Mouse (Mus musculus) midbrain, postnatal 0 days (tissue): ENCODE data around the gene 4931422A03Rik. TPM values are rescaled to one million over a fixed set of nuclear protein-coding genes. Genes with fewer than 3 reads are reported as not detected.

ENCODE experiments used
- ATAC-seq: fragments of 200-750 bp; cut with Nextera tagmentation; 2 replicates; pipeline ENCODE4 v1.8.0; 2017; ENCODE audit warnings: moderate number of reproducible peaks, mild to moderate bottlenecking, moderate TSS enrichment, moderate library complexity; ENCODE audit not compliant: low FRiP score
- DNase-seq: peaks from one replicate; pipeline ENCODE4 v3.0.0-alpha.2; 2015; ENCODE audit warnings: low spot score
- H3K27ac ChIP-seq: fragments of 300-500 bp; sonication (generic); 2 replicates; pipeline ENCODE4 v1.5.1; 2014; ENCODE audit warnings: low read depth, mild to moderate bottlenecking, low read length, mixed read lengths
- H3K27me3 ChIP-seq: fragments of 300-500 bp; sonication (generic); 2 replicates; pipeline ENCODE4 v1.6.1; 2014; ENCODE audit warnings: low read length, control low read depth, mixed read lengths; ENCODE audit not compliant: insufficient read depth
- H3K36me3 ChIP-seq: fragments of 300-500 bp; sonication (generic); 2 replicates; pipeline ENCODE4 v1.6.1; 2014; ENCODE audit warnings: low read length, control low read depth, mixed read lengths; ENCODE audit not compliant: insufficient read depth
- H3K4me1 ChIP-seq: fragments of 300-500 bp; sonication (generic); 2 replicates; pipeline ENCODE4 v1.6.1; 2014; ENCODE audit warnings: mild to moderate bottlenecking, control low read depth, antibody characterized with exemption, low read length, mixed read lengths; ENCODE audit not compliant: insufficient read depth
- H3K4me2 ChIP-seq: fragments of 300-500 bp; sonication (generic); 2 replicates; pipeline ENCODE4 v1.6.1; 2014; ENCODE audit warnings: low read depth, mild to moderate bottlenecking, low read length, mixed read lengths; ENCODE audit not compliant: poor library complexity, severe bottlenecking
- H3K4me3 ChIP-seq: fragments of 300-500 bp; sonication (generic); 2 replicates; pipeline ENCODE4 v1.5.1; 2014; ENCODE audit warnings: low read depth, mild to moderate bottlenecking, low read length, moderate library complexity
- H3K9ac ChIP-seq: fragments of 300-500 bp; sonication (generic); replicated peaks from 2 replicates; pipeline ENCODE4 v1.6.1; 2014; ENCODE audit warnings: mild to moderate bottlenecking, low read length, moderate library complexity, mixed read lengths; ENCODE audit not compliant: poor library complexity, severe bottlenecking
- H3K9me3 ChIP-seq: fragments of 300-500 bp; sonication (generic); 2 replicates; pipeline ENCODE4 v1.6.1; 2016; ENCODE audit warnings: low read length, control low read depth
- CTCF ChIP-seq: IDR thresholded peaks from 2 replicates; pipeline ENCODE4 v1.5.1; 2016; ENCODE audit warnings: antibody characterized with exemption, mild to moderate bottlenecking
- WGBS: fragments of 180-500 bp; shearing (Covaris S2); extraction: QIAGEN DNeasy Blood & Tissue Kit; methylation state at CpG from one replicate; pipeline ENCODE4 v1.1.7; 2014; 5-methylcytosine and 5-hydroxymethylcytosine counted together
- polyA plus RNA-seq: library from polyadenylated mRNA; unstranded; fragments of >200 nt; fragmentation: Nextera tagmentation; extraction: Ambion mirVana; gene quantifications from 2 replicates; pipeline ENCODE4 v1.2.1, GENCODE M21; 2015
- total RNA-seq: library from RNA; depleted of rRNA; stranded (reverse); fragments of >200 nt; gene quantifications from 2 replicates; pipeline ENCODE4 v1.2.3, GENCODE M21; 2014

The 4931422A03Rik gene
- total and polyA plus RNA-seq, 2 experiments from 2014 or later: 2.8 TPM; not detected in 1

DNA sequence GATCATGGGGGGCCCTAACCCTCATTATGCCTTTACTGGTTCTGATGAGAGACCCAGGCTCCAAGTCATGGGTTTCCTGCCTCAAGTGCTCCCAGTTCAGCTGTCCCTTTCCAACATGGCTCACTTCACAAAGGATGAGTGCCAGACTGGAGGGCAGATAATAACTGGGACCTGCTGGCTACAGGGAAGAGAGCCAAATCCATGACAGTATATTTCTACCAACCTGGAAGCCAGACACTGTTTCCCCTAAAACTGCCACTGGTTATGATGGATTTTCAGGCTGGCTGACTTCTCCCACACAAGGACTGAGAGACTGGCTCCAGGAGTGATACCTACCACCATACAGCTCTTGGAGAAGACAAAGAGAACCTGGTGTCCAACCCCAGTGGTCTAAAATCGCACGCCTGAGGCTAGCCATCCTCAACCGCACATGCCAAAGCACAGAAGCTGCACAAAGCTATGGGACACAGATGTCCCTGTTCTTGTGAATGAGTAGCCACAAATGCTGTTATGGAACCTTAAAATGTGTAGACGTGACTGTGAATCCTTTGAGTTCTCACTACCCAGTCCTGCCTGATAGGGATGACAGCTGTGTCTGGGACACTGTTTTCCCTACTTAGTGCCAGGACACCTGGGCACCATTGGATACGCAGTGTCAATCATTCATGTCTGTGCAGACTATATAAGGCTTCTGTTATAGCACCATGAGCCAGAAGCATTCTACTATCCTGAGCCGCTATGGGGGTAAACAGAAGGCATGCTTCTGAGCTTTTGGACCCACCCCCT, 74.9 kb downstream of the 4931422A03Rik start:
- ATAC-seq (no peak), DNase-seq (peak; percentile 60)
- no peak overlapping the region for H3K9ac ChIP-seq
- no peaks in the 10 kb centered on the region; the same call in 1 of the 2 replicates for H3K27me3 ChIP-seq
- H3K4me2 ChIP-seq: no peak overlapping the region
- no peaks in the 10 kb centered on the region for H3K36me3 ChIP-seq
- H3K9me3 ChIP-seq: no peaks in the 10 kb centered on the region
- no peak for TF ChIP-seq CTCF
- WGBS: 91% methylated on average over 6 of the region's 6 CpGs
- H3K4me1 ChIP-seq: no peaks in the 10 kb centered on the region
- H3K27ac ChIP-seq: no peak overlapping the region
- no peak overlapping the region for H3K4me3 ChIP-seq

DNA sequence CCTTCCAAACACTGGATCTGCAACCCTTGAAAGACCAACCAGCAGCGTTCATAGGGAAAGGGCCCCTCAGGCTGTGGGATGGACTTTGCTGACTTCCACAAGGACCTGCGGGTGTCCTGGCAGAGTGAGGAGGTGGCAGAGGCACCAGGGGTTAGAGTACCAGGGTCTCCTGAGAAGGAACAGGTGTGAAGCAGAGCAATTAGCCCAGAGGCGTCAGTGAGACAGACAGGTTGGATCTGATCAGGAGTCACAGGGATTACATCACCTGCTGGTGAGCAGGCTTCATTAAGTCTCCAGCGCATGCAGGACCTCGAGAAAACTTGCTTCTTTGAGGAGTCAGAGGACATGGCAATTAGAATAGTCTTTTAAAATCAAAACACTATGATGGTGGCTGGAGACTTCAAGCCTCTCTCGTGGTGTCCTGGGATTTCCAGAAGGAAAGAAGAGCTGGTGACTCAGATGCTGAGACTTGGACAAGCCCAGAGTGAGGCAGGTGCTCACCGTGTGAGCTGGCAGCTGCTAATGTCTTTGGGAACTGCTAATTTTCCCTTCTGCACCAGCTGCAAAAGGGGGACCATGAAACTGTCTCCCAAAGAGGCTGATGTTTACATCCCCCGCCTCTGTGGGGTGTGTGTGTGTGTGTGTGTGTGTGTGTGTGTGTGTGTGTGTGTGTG, 80.0 kb downstream of the 4931422A03Rik start:
- ATAC-seq: no peak
- Histone ChIP-seq H3K4me3 (no peak overlapping the region), H3K9me3 (no peaks in the 10 kb centered on the region), H3K4me2 (no peak overlapping the region), H3K27ac (no peak overlapping the region), H3K36me3 (no peaks in the 10 kb centered on the region), H3K27me3 (no peaks in the 10 kb centered on the region), H3K4me1 (no peaks in the 10 kb centered on the region), H3K9ac (no peak overlapping the region)
- DNase-seq: peak; percentile 22
- 58% methylated on average over 8 of the region's 8 CpGs for WGBS
- no peak for TF ChIP-seq CTCF

DNA sequence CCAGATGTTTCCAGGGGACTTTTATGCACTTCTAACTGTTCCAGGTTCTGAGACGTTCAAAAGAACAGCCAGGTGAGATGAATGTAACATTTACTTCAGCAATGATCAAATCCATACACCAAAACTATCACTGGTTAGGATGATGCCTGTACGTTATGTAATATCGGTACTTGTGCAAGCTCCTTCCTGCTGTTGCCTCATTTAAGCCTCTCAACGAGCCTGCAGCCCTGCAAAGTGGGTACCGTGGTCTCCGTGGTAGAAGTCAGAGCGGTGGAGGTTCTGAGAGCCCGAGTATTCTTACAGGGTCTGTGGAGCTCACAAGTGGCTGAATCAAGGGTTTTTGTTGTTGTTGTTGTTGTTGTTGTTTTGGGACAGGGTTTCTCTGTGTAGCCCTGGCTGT, 81.3 kb downstream of the 4931422A03Rik start:
- Histone ChIP-seq H3K36me3 (no peaks in the 10 kb centered on the region), H3K4me2 (no peak overlapping the region), H3K27ac (no peak overlapping the region), H3K27me3 (no peaks in the 10 kb centered on the region), H3K4me3 (no peak overlapping the region), H3K4me1 (no peaks in the 10 kb centered on the region), H3K9me3 (no peaks in the 10 kb centered on the region), H3K9ac (no peak overlapping the region)
- no peak for DNase-seq
- no peak for TF ChIP-seq CTCF
- WGBS: 85% methylated on average over 8 of the region's 8 CpGs
- no peak for ATAC-seq

DNA sequence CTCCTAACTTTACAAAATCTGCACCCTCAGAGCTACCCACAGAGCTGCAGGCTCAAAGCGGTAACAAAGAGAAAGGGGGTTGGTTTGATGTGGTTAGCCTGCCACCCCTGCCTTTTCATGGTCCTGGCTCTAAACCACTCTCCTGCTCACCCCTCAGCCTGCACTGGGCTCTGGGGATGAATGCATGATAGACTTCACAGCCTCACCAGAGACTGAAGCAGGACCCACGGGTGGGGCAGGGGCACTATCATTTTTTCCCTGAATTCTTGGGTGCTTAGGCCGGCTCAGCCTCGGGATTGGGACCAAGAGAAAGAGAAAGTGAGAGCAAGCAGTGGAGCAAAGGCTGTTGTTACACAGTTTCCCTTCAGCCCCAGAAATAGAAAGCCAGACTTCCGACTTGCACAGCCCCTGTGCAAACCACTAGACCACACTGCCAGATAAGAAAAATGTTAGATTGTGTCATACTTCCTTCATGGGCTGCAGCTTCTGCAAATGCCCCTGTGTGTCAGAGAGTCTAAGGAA, 82.5 kb downstream of the 4931422A03Rik start:
- Histone ChIP-seq H3K9ac (no peak overlapping the region), H3K27ac (no peak overlapping the region), H3K4me1 (no peaks in the 10 kb centered on the region), H3K9me3 (no peaks in the 10 kb centered on the region), H3K4me3 (no peak overlapping the region), H3K27me3 (no peaks in the 10 kb centered on the region), H3K36me3 (no peaks in the 10 kb centered on the region), H3K4me2 (no peak overlapping the region)
- 73% methylated on average over 5 of the region's 5 CpGs for WGBS
- ATAC-seq: no peak
- TF ChIP-seq CTCF: no peak
- DNase-seq: no peak

DNA sequence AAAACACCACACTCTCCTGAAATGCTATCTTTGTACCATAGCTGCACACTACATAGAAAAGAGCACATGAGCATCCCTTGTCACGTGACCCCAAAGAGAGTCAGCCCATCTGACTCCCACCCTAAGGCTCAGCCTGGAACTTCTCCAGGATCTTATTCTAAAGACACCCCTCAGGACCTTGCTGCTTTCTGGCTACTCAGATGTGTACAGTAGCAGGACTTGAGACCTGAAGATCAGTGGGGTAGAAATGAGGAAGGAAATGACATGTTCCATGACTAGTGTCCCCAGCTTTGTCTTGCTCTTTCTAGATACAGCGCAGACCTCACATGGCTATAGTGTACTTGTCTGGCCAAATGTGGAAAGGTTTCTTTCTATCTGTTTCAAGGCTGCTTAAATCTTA, 83.3 kb downstream of the 4931422A03Rik start:
- no peaks in the 10 kb centered on the region for H3K9me3 ChIP-seq
- DNase-seq (no peak), ATAC-seq (no peak)
- H3K9ac ChIP-seq: no peak overlapping the region
- no peak for TF ChIP-seq CTCF
- no peak overlapping the region for H3K4me3 ChIP-seq
- no peaks in the 10 kb centered on the region for H3K4me1 ChIP-seq
- no peaks in the 10 kb centered on the region for H3K36me3 ChIP-seq
- no peak overlapping the region for H3K27ac ChIP-seq
- WGBS: 92% methylated on average over 2 of the region's 2 CpGs
- H3K4me2 ChIP-seq: no peak overlapping the region
- no peaks in the 10 kb centered on the region for H3K27me3 ChIP-seq

DNA sequence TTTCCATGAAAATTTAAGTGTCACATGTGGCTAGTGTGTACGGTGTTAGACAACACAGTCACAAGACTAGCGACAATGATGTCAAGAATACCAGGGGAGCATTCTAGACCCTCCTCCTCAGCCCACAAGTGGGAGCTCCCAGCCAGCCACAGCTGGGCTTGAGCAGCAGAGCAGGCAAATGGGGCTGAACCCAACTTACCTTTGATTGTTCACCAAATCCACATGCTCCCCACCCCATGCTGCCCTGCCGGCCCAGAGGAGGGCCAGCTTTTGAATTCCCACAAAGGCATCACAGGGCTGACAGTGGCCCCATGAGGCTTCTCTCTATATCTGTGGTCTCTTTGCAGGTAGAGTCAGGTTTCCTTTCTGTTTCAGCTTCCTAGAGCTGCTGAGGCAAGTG, 87.1 kb downstream of the 4931422A03Rik start:
- H3K4me3 ChIP-seq: no peak overlapping the region
- 66% methylated on average over 3 of the region's 3 CpGs for WGBS
- H3K36me3 ChIP-seq: no peaks in the 10 kb centered on the region
- H3K9me3 ChIP-seq: no peaks in the 10 kb centered on the region
- H3K27me3 ChIP-seq: no peaks in the 10 kb centered on the region
- no peak overlapping the region for H3K9ac ChIP-seq
- no peaks in the 10 kb centered on the region for H3K4me1 ChIP-seq
- no peak for TF ChIP-seq CTCF
- ATAC-seq (no peak), DNase-seq (no peak)
- H3K4me2 ChIP-seq: no peak overlapping the region
- H3K27ac ChIP-seq: no peak overlapping the region
